In genomic region chr2:154538710-154539109, GRCm38 (mm10) we compare ENCODE assay signal across 1 mouse cellular context.
TF ChIP-seq lines count a peak whose summit lies in the region.

No protein-coding gene starts in this region.

TF ChIP-seq in MEL, 35 proteins besides CTCF, POLR2A, EP300 and RAD21 (continued from another document):
- TF ChIP-seq ELF1 (IDR thresholded peaks at IDR 0.05; ENCODE audit: low read depth, low read length) (0 out of 2 replicates have a peak, but pooled peaks have one; percentile 20), ETS1 (IDR thresholded peaks at IDR 0.05; ENCODE audit: low read depth, low read length) (peak; percentile 69; the same call in 1 of the 2 replicates), TCF12 (IDR thresholded peaks at IDR 0.05; ENCODE audit: low read depth, low read length) (0 out of 2 replicates have a peak, but pooled peaks have one; percentile 24), SIN3A (IDR thresholded peaks at IDR 0.05; ENCODE audit: low read length) (peak; percentile 33), MAZ (IDR thresholded peaks at IDR 0.05; ENCODE audit: low read depth, low read length) (no peak), MXI1 (IDR thresholded peaks at IDR 0.05; ENCODE audit: low read depth, low read length) (peak; percentile 66; the same call in 1 of the 2 replicates)
TF ChIP-seq in MEL: peak in this region for 7.
